Mouse (Mus musculus) CH12F3 (cell line): ENCODE data around the gene Ramp2.

Source experiments
- in situ Hi-C: fragments of 300-500 bp; cut with MboI; formaldehyde crosslinking; loops from 2 replicates; pipeline ENCODE4 v1.14.3; 2020; ENCODE audit warnings: low sequenced_read_pairs

Gene Ramp2

DNA sequence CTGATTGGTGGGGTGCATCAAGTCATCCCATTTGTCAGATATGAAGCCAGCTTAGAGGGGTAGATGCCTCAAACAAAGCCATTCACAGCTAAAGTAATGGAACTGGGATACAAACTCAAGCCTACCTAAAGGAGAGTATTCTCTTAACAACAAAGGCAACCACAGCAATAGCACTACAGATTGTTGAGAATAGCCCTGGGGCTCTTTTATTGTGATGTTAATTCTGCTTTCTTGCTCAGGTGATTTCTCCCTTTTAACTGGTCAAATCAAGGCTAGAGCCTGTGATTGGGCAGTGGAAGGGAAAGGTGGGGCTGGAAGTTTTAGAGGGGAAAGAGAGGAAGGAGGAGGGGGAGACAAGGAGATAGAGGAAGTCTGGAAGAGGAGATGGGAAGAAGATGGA lies 11.7 kb upstream of the Ramp2 start:
- in situ Hi-C loops, result no loop called here

DNA sequence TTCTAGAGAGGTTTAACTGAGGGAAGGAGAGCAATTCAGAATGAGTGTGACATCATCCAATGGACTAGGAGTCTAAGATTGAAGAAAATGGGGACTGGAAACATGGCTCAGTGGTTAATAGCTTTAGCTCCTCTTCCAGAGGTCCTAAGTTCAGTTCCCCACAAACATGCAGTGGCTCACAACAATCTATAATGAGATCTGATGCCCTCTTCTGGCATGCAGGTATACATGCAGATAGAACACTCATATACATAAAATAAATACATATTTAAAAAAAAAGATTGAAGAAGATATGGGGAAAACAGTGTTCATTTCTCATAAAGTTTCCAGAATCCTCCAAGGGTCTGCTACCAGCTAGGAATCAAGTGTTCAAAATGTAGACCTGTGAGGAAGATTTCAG lies 10.4 kb upstream of the Ramp2 start:
- in situ Hi-C loops, result no loop called here

DNA sequence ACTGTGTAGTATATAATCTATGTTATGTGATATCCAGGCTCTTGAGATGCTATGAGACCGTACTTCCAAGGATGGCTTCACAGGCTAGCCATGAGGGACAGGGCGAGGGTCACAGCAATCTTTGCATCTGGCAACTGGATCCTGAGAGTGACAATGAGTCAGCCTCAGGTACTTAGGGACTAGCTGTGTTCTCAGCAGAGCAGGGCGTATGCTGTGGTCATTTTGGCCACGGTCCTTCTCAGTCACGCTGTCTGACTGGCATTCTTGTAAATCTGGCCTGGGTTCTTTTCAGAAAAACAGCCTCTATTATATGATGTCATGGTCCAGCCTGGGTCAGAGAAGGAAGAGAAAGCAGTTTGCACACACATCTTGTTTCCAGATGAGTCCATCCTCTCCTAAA lies 9.0 kb upstream of the Ramp2 start:
- in situ Hi-C loops, result no loop called here

DNA sequence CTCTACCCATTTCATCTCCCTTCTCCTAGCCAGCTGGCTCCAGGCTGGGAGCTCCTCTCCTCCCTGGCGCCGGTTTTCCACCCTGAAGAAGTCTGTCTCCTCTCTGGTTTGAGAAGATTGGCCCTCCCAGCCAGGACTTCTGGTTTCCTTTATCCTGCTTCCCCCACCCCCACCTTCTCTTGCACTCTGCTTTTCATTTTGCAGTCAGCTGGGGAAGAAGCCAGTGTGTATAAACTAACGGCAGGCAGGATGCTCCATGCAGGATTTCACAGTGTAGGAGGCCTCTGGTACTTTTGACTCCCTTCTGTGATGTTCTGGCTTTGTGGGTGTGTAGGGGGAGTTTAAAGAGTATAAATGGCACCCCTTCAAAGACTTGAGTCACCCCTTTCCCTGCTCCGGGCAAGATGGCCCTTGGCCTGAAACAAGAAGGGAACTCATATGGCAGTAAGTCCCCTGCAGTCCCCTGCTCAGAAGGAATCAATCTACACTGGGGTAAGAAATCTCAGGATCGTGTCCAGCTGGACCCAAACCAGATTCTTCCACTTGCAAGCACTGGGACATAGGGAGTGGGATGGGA lies 7.7 kb upstream of the Ramp2 start:
- in situ Hi-C loops, result no loop called here

DNA sequence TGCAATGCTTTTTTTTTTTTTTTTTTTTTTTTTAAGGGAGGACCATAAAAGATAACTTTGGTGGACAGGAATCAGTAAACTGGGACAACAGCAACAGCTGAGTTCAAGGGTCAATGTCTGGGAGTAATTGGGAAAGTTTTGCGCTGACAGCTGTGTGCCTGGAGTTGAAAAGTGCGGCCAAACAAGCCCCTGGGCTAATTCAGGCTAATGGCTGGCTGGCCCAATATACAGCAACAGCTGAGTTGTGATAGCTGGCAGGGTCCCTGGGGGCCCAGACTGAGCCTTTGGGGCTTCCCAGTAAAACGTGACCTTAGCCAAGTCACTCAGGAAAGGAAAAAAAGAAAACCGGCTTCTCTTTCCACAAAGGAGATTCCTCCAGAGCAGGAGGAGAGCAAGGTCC lies 757 bp upstream of the Ramp2 start:
- in situ Hi-C loops, result no loop called here

DNA sequence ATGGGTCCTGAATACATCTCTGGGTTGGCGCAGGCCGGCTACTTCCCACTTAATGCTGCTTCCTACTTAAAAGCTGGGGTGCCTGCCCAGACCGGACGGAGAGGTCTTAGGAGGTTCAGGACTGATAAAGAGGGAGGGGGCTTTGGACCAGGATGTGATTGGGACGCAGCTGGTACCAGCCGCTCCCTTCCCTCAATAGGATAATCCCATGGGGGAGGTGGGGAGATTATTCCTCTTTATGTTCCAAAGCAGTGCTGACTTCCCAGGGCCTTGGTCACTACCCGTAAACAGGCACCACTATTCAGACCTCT lies 829 bp downstream of the Ramp2 start:
- in situ Hi-C loops, result no loop called here

DNA sequence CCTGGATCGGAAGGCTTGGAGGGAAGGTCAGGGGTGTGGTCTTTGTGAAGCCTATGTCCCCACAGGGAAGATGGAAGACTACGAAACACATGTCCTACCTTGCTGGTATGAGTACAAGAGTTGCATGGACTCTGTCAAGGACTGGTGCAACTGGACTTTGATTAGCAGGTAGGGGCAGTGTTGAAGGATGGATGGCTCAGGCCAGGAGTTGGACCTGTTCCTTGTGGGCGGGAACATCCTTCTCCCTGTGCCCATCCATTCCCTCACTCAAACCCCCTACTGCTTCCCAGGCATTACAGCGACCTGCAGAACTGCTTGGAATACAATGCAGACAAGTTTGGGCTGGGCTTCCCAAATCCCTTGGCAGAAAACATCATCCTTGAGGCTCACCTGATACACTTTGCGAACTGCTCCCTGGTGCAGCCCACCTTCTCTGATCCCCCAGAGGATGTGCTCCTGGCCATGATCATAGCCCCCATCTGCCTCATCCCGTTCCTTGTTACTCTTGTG lies 1.7 kb downstream of the Ramp2 start:
- in situ Hi-C loops, result no loop called here

DNA sequence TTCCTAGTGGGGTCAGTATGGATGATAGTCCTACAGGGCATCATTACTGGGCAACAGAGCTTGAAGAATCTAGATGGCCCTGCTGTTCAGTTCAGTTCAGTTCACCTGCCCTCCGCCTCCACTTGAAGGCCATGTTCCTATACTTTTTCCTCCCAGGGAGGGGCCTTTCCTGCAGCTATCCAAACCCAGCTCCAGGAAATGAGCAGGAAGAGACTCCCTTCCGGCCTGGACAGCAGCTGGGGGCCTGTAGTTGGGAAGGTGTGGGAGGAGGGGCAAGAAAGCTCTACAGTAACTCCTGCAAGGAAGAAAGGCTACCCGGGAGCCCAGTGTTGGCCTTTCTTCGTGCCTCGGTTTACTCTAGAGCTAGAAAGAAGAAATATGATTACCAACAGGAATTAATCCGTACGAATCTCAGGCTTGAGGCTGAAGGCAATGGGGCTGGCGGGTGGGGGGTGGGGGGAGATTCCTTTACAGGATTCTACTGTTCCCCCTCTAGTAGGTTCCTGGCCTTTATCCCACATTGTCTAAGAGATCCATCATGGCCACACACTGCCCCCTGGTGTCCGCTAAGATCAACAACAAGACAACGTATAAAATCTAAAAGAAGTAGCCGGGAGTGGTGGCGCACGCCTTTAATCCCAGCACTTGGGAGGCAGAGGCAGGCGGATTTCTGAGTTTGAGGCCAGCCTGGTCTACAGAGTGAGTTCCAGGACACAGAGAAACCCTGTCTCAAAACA lies 2.6 kb downstream of the Ramp2 start:
- in situ Hi-C loops, result no loop called here

DNA sequence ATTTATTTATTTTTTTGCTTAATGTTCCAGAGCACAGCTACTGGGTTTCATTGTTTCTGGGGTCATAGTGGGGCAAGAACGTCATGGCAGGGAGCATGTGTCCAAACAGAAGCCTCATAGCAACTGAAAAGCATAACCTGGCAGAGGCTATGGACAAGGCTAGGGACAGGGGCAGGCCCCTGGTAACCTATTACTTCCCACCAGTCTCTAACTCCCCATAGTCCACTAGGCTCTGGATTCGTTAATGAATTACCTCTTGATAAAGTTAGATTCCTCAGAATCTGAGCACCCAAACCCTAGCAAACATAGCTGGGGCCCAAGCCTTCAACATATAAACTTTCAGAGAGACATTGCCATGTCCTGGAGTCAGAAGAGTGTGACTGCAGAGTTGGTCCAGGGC lies 5.2 kb downstream of the Ramp2 start:
- in situ Hi-C loops, result loop anchor here (5.0 kb wide), 1 partner anchor 34 kb away; no protein-coding TSS in a partner anchor

DNA sequence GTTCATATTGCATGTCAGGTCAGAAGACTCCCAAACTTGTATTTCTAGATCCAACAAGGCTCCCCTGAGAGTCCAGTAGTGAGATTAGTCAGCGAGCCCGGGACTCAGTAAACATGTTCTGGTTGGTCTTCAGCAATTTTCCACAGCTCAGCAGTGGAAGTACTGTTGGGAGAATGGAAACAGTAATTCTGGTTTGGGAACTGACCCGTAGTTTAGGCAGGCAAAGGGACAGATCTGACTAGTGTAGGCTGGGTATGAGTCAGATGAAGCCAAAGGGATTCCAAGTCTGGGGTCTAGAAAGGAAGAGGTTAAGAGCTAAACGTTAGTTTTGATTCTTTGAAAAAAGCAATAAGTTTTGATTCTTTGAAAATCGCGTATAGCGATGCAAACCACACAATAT lies 7.1 kb downstream of the Ramp2 start:
- in situ Hi-C loops, result loop anchor here (5.0 kb wide), 1 partner anchor 36 kb away; no protein-coding TSS in a partner anchor

DNA sequence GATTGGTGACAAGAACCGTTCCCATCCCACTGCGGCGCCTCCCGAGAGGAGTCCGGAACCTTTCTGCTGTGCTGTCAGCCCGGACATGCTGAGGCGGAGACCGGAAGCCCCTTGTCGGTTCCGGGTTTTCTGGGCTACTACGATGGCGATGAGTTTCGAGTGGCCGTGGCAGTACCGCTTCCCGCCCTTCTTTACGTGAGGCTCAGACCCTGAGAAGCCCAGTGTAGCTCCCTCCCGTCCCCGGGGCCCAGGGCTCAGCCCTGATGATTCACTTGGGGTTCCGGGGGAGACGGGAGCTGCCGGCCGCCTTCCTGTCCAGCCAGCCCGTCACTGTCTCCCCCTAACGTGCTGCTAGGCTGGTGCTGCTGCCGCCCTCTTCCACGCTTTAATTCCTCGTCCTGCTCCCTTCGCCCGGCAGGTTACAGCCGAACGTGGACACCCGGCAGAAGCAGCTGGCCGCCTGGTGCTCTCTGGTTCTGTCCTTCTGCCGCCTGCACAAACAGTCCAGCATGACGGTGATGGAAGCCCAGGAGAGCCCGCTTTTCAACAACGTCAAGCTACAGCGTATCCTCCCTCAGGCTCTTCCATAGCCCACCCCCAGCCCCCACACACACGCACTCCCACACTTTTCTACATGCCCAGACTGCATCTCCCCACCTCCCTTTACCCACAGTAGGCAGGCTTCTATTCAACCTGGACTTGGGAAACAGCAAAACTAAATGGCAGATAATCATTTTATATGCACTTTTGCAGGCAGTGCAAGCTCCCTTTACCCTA lies 8.0 kb downstream of the Ramp2 start, which contains the start of gene Vps25:
Gene Vps25, plus strand, starts transcription at position 95 of the 777 bp plus-strand sequence.
- in situ Hi-C loops, result loop anchor here (5.0 kb wide), 1 partner anchor 36 kb away; no protein-coding TSS in a partner anchor

DNA sequence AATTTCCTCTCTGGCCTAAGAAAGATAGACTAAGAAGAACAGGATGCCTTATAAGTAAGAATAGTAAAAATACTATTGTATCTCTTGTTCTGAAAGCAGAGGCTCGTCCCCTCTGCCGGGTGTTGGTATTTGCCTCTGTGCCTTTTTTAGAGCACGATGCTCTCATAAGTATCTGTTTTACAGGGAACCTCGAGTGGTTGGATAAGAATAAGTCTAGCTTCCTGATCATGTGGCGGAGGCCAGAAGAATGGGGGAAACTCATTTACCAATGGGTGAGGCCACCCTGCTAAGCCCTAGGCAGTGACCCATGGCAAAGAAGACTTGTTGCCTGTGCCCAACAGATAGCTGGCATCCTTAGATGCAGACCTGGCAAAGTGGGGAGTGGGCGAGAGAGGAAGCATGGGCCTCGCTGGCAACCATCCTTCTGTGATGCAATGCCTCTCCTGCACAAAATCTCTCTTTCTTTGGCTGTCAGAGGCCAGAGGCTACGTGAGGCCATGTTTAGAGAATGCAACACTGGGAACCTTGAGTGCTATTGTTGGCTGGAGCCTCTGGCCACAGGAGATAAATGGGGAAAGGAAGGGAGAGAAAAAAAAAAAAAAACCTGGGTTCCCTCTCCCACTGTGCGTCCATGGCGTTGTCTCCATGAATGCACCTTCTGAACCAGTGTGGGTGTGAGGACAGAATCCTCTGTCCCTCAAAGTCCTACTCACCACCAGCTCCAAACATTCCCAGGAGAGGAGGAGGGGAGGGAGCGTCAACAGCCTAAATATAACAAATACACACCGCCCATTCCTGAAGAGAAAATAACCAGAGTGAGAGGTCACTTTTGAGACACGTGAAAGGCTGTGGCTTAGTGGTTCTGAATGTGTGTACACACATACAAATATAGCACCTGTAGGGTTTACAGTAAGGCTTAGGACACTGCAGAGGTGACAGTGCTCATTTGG lies 10.3 kb downstream of the Ramp2 start:
- in situ Hi-C loops, result no loop called here

DNA sequence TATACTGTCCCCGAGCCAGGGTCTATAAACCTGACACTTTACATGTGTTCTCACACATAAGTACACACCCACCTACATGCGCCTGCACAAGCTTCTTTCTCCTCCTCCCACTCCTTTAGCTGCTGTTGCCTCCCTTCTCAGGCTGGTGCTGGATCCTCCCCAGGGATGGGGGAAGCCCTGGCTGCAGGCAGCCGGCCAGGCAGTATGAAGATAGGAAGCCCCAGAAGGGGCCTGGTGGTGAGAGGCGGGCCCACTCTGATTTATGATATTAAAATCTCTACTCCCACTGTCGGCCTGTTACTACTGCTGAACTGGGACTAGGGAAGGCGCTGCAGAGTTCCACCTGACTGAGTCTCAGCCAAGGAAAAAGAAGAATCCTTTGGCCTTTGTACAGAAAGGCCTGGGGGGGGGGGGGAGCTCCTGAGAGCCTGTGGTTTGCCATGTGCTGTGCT lies 13.5 kb downstream of the Ramp2 start:
- in situ Hi-C loops, result no loop called here

DNA sequence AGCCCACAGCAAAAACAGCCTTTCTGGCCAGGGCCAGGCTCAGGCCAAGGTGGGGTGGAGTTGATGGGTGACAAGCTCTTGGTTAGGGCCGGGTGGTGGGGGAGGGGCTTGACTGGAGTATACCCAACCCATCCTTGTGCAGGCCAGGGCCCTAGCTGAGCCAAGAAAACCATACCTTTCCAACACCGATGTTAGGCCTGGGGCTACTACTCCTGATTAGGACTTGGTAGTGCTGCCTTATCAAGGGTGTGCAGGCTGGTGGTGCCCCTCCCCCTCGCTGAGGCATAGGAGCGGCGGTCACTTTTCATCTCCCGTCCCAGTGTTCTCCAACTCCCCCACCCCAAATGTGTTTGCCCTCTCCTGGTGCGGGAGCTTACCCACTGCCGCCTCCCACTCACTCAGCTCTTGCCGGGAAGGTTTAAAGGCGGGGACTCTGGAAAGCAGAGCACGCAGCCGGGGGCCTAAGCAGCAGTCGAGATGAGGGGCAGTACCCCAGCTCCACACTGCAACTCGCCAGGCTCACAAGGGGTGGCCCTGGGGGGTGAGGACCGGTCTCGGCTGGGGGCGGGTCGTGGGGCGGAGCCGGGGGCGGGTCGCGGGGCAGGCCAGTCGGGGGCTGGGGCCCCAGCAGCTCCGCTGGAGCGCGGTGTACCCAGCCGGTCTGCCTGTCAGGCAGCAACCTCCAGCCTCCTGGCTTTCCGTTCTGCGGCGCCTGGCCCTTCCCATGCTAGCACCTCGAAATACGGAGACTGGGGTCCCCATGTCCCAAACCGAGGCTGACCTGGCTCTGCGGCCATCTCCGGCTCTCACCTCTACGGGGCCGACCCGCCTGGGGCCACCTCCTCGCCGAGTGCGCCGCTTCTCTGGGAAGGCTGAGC lies 14.4 kb downstream of the Ramp2 start, which contains the start of gene Wnk4:
Gene Wnk4, plus strand, starts transcription at position 620 of the 878 bp plus-strand sequence.
- in situ Hi-C loops, result no loop called here

DNA sequence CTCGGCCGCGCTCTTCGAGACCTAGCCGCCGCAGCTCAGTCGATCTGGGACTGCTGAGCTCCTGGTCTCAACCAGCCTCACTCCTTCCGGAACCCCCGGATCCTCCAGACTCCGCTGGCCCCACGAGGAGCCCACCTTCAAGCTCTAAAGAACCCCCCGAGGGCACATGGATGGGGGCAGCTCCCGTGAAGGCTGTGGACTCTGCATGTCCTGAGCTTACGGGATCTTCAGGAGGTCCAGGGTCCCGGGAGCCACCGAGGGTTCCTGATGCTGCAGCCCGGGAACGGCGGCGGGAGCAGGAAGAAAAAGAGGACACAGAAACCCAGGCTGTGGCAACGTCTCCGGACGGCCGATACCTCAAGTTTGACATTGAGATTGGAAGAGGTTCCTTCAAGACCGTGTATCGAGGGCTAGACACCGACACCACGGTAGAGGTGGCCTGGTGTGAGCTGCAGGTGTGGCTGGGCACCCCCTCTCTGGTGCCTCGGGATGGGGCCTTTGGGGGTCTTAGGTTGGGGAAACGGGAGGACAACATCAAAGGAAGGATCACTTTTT lies 15.1 kb downstream of the Ramp2 start:
- in situ Hi-C loops, result no loop called here

DNA sequence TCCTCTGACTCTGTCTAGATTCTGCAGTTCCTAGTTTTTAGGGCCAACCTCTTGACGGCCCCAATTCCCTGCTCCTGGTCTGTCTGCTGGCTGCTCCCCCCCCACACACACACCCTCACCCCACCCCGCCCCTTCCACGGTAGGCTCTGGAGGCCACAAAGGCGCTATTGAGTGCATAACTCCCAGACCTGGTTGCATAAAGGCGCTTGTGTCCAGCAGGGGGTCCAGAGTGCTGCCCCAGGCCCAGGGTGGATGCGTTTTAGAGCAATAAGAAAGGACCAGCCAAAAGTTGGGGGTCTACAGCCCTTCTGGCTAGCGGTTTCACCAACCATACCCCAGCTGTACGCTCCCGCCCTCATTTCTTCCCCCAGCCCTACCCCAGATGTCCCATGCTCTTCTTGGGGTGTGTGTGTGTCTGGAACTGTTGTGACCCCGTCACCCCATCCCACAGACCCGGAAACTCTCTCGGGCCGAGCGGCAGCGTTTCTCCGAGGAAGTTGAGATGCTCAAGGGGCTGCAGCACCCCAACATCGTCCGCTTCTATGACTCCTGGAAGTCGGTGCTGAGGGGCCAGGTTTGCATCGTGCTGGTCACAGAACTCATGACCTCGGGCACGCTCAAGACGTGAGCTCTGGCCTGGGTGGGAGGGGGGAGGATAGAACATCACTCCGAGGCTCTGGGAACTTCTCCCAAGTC lies 16.6 kb downstream of the Ramp2 start:
- in situ Hi-C loops, result no loop called here

DNA sequence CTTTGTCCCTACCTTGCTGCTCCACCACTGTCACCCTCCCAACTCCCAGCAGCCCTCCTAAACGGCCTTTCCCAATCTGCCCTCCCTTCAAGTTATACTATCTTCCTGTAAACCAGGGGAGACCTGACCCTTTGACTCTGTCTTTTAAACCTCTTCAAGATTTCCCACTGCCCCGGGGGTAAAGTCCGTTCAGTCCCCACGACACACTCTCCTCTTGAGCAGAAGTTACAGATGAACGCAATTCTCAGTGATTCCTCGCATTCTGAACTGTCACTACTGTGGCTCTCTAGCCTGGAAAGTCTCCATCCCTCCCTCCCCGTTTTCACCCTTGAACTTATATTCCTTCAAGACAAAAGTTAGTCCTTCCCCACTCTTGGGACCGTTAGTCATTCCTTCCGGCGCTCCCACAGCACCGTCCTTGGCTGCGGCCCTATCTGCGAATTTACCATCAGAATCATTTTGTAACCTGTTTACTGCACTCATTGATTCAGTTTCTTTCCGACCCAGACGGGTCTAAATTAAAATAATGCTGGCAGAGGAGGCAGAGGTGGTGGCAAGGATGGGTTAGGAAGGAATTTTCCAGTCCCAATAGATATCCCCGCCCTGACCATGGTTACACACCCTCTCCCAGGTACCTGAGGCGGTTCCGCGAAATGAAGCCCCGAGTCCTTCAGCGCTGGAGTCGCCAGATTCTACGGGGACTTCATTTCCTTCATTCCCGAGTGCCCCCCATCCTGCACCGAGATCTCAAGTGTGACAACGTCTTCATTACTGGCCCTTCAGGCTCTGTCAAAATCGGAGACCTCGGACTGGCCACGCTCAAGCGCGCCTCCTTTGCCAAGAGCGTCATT lies 17.5 kb downstream of the Ramp2 start:
- in situ Hi-C loops, result no loop called here

DNA sequence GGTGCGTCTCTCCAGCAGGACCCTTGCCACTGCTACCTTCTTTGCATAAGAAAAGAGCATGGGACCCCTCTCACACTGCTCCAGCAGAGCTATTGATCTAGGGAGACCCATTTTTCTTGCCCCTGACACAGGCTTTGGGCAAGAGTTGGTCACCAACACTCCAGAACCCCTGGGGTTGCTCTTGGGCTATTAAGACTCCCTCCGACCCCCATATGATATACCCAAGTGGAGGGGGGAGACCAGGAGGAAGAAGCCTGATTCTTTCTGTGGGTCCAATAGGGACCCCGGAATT lies 18.1 kb downstream of the Ramp2 start:
- in situ Hi-C loops, result no loop called here
